Mouse (Mus musculus) erythroblast, embryonic 14.5 days (primary cell): ENCODE results near the gene Mbtd1.

Experiments
- GATA1 ChIP-seq: IDR thresholded peaks from 2 replicates; pipeline ENCODE4 v1.6.1; 2012; ENCODE audit warnings: low read length, inconsistent platforms, mixed read lengths
- TAL1 ChIP-seq: IDR thresholded peaks from 3 replicates; pipeline ENCODE4 v1.6.1; 2012; ENCODE audit warnings: low read length, inconsistent platforms, mixed read lengths

DNA sequence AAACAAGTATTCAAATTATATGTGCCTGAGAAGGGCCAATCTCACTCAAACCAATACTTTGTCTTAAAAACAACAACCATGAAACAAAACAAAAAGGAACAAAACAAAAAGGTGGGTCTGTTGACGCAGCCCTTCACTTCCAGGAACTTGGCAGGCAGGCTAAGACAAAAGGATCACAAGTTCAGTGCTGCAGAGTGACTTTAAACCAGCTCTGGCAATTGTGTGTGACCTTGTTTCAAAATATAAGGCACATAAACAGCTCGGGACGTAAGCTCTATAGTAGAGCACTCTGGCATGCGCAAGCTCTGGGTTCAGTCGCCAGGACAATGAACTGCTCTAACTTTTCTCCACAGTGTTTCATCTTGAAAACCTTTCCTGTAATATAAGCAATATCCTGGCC lies 87.3 kb downstream of the Mbtd1 start:
- TF ChIP-seq TAL1 (no peak), GATA1 (no peak)
